Mouse (Mus musculus) hindbrain, embryonic 12.5 days (tissue): ENCODE results near the gene Vwf. TPM values are rescaled to one million over a fixed set of nuclear protein-coding genes. Genes with fewer than 3 reads are reported as not detected.
A peak's percentile ranks its signal among the peaks of the same experiment; 100 is the strongest.

Source experiments
- ATAC-seq: fragments of 200-750 bp; cut with Nextera tagmentation; 2 replicates; pipeline ENCODE4 v1.8.0; 2017; ENCODE audit warnings: moderate TSS enrichment; ENCODE audit not compliant: low FRiP score
- H3K27ac ChIP-seq: fragments of 300-500 bp; sonication (generic); 2 replicates; pipeline ENCODE4 v1.5.1; 2016; ENCODE audit warnings: mild to moderate bottlenecking
- H3K27me3 ChIP-seq: fragments of 300-500 bp; sonication (generic); 2 replicates; pipeline ENCODE4 v1.6.1; 2016; ENCODE audit warnings: mild to moderate bottlenecking
- H3K36me3 ChIP-seq: fragments of 300-500 bp; sonication (generic); 2 replicates; pipeline ENCODE4 v1.6.1; 2016; ENCODE audit warnings: mild to moderate bottlenecking
- H3K4me1 ChIP-seq: fragments of 300-500 bp; sonication (generic); 2 replicates; pipeline ENCODE4 v1.6.1; 2016
- H3K4me2 ChIP-seq: fragments of 300-500 bp; sonication (generic); replicated peaks from 2 replicates; pipeline ENCODE4 v1.6.1; 2016; ENCODE audit warnings: mild to moderate bottlenecking
- H3K4me3 ChIP-seq: fragments of 300-500 bp; sonication (generic); 2 replicates; pipeline ENCODE4 v1.5.1; 2016; ENCODE audit warnings: mild to moderate bottlenecking
- H3K9ac ChIP-seq: fragments of 300-500 bp; sonication (generic); 2 replicates; pipeline ENCODE4 v1.6.1; 2016; ENCODE audit warnings: mild to moderate bottlenecking, moderate library complexity
- H3K9me3 ChIP-seq: fragments of 300-500 bp; sonication (generic); replicated peaks from 2 replicates; pipeline ENCODE4 v1.6.1; 2016; ENCODE audit warnings: mild to moderate bottlenecking
- WGBS: fragments of 180-500 bp; shearing (Covaris S2); methylation state at CpG from one replicate; pipeline ENCODE4 v1.1.7; 2016; 5-methylcytosine and 5-hydroxymethylcytosine counted together
- polyA plus RNA-seq: library from polyadenylated mRNA; unstranded; fragments of >200 nt; fragmentation: Nextera tagmentation; extraction: Ambion mirVana; gene quantifications from 2 replicates; pipeline ENCODE4 v1.2.1, GENCODE M21; 2016

Gene Vwf
- polyA plus RNA-seq, 1 experiment from 2014 or later, result 11.3 TPM

- no peaks in the 10 kb centered on the region for H3K4me1 ChIP-seq
- no peaks in the 10 kb centered on the region for H3K9me3 ChIP-seq
- H3K27me3 ChIP-seq, result no peaks in the 10 kb centered on the region
- WGBS, result 94% methylated on average over 4 of the region's 4 CpGs
- no peak for ATAC-seq
- no peak overlapping the region for H3K4me3 ChIP-seq
- H3K27ac ChIP-seq, result no peak overlapping the region
- H3K4me2 ChIP-seq, result no peak overlapping the region
- no peak overlapping the region for H3K9ac ChIP-seq
- H3K36me3 ChIP-seq, result no peaks in the 10 kb centered on the region
Measured at GRCm38 (mm10) chr6:125594311-125594710, 47.7 kb downstream of the Vwf start.

GRCm38 (mm10) chr6:125594825-125595224 lies 48.3 kb downstream of the Vwf start:
- Histone ChIP-seq H3K36me3 (no peaks in the 10 kb centered on the region), H3K27me3 (no peaks in the 10 kb centered on the region), H3K27ac (no peak overlapping the region), H3K4me1 (no peaks in the 10 kb centered on the region), H3K9ac (no peak overlapping the region), H3K4me3 (no peak overlapping the region), H3K9me3 (no peaks in the 10 kb centered on the region), H3K4me2 (no peak overlapping the region)
- no peak for ATAC-seq
- 62% methylated on average over 4 of the region's 4 CpGs for WGBS

- Histone ChIP-seq H3K27me3 (0 out of 2 replicates have a peak, but pooled peaks cover 5% of the 10 kb centered on the region), H3K27ac (no peak overlapping the region), H3K4me1 (no peaks in the 10 kb centered on the region), H3K9ac (no peak overlapping the region), H3K4me2 (no peak overlapping the region), H3K9me3 (no peaks in the 10 kb centered on the region), H3K36me3 (no peaks in the 10 kb centered on the region), H3K4me3 (no peak overlapping the region)
- WGBS, result 28% methylated on average over 16 of the region's 16 CpGs
- no peak for ATAC-seq
Measured at GRCm38 (mm10) chr6:125596701-125597318, 50.2 kb downstream of the Vwf start.

- no peak for ATAC-seq
- Histone ChIP-seq H3K4me3 (no peak overlapping the region), H3K36me3 (no peaks in the 10 kb centered on the region), H3K4me1 (peaks cover under 1% of the 10 kb centered on the region; the same call in 1 of the 2 replicates), H3K27ac (no peak overlapping the region), H3K4me2 (no peak overlapping the region), H3K27me3 (peaks cover 9% of the 10 kb centered on the region; the same call in 1 of the 2 replicates), H3K9me3 (no peaks in the 10 kb centered on the region), H3K9ac (no peak overlapping the region)
- WGBS, result 76% methylated on average over 4 of the region's 4 CpGs
Measured at GRCm38 (mm10) chr6:125597716-125598115, 51.1 kb downstream of the Vwf start.

- no peaks in the 10 kb centered on the region for H3K9me3 ChIP-seq
- H3K27ac ChIP-seq, result no peak overlapping the region
- no peak overlapping the region for H3K9ac ChIP-seq
- peaks cover 14% of the 10 kb centered on the region; the same call in 1 of the 2 replicates for H3K27me3 ChIP-seq
- peaks cover 9% of the 10 kb centered on the region for H3K4me1 ChIP-seq
- no peaks in the 10 kb centered on the region for H3K36me3 ChIP-seq
- 43% methylated on average over 9 of the region's 9 CpGs for WGBS
- no peak overlapping the region for H3K4me3 ChIP-seq
- ATAC-seq, result no peak
- no peak overlapping the region for H3K4me2 ChIP-seq
Measured at GRCm38 (mm10) chr6:125600036-125600558, 53.5 kb downstream of the Vwf start.

- ATAC-seq, result no peak
- 78% methylated on average over 8 of the region's 8 CpGs for WGBS
- no peak overlapping the region for H3K4me3 ChIP-seq
Measured at GRCm38 (mm10) chr6:125600669-125601068, 54.1 kb downstream of the Vwf start.

GRCm38 (mm10) chr6:125601190-125601589 lies 54.6 kb downstream of the Vwf start:
- Histone ChIP-seq H3K27ac (no peak overlapping the region), H3K27me3 (peaks cover 14% of the 10 kb centered on the region; the same call in 1 of the 2 replicates), H3K36me3 (no peaks in the 10 kb centered on the region), H3K4me3 (no peak overlapping the region), H3K9me3 (no peaks in the 10 kb centered on the region), H3K9ac (no peak overlapping the region), H3K4me1 (peaks cover 9% of the 10 kb centered on the region), H3K4me2 (no peak overlapping the region)
- ATAC-seq, result no peak
- WGBS, result 60% methylated on average over 4 of the region's 4 CpGs

More at GRCm38 (mm10) chr6:125600669-125601068, 54.1 kb downstream of the Vwf start:
- Histone ChIP-seq H3K9ac (no peak overlapping the region), H3K36me3 (no peaks in the 10 kb centered on the region), H3K27ac (no peak overlapping the region), H3K27me3 (peaks cover 14% of the 10 kb centered on the region; the same call in 1 of the 2 replicates), H3K9me3 (no peaks in the 10 kb centered on the region), H3K4me1 (peaks cover 9% of the 10 kb centered on the region), H3K4me2 (no peak overlapping the region)

- Histone ChIP-seq H3K4me2 (no peak overlapping the region), H3K4me1 (peaks cover 9% of the 10 kb centered on the region), H3K9me3 (no peaks in the 10 kb centered on the region), H3K9ac (no peak overlapping the region), H3K36me3 (no peaks in the 10 kb centered on the region), H3K4me3 (no peak overlapping the region), H3K27me3 (peaks cover 14% of the 10 kb centered on the region; the same call in 1 of the 2 replicates), H3K27ac (no peak overlapping the region)
- ATAC-seq, result no peak
- WGBS, result 75% methylated on average over 5 of the region's 5 CpGs
Measured at GRCm38 (mm10) chr6:125601748-125602147, 55.2 kb downstream of the Vwf start.

- peaks cover 14% of the 10 kb centered on the region; the same call in 1 of the 2 replicates for H3K27me3 ChIP-seq
- no peak overlapping the region for H3K4me3 ChIP-seq
- H3K9me3 ChIP-seq, result no peaks in the 10 kb centered on the region
- no peaks in the 10 kb centered on the region for H3K36me3 ChIP-seq
- H3K9ac ChIP-seq, result no peak overlapping the region
- no peak for ATAC-seq
- 78% methylated on average over 5 of the region's 5 CpGs for WGBS
- no peak overlapping the region for H3K27ac ChIP-seq
- H3K4me1 ChIP-seq, result peaks cover 9% of the 10 kb centered on the region
- H3K4me2 ChIP-seq, result no peak overlapping the region
Measured at GRCm38 (mm10) chr6:125602354-125602753, 55.8 kb downstream of the Vwf start.

GRCm38 (mm10) chr6:125603234-125603633 lies 56.7 kb downstream of the Vwf start:
- H3K4me2 ChIP-seq, result peak overlapping the region; percentile 19
- 6% methylated on average over 18 of the region's 18 CpGs for WGBS
- peaks cover 14% of the 10 kb centered on the region; the same call in 1 of the 2 replicates for H3K27me3 ChIP-seq
- 0 out of 2 replicates have a peak, but pooled peaks have one; percentile 14 for ATAC-seq
- no peak overlapping the region for H3K9ac ChIP-seq
- peaks cover 9% of the 10 kb centered on the region for H3K4me1 ChIP-seq
- H3K36me3 ChIP-seq, result no peaks in the 10 kb centered on the region
- no peaks in the 10 kb centered on the region for H3K9me3 ChIP-seq
- no peak overlapping the region for H3K4me3 ChIP-seq
- H3K27ac ChIP-seq, result no peak overlapping the region

- no peak for ATAC-seq
- no peaks in the 10 kb centered on the region for H3K9me3 ChIP-seq
- no peak overlapping the region for H3K9ac ChIP-seq
- peak overlapping the region; percentile 19; the same call in 1 of the 2 replicates for H3K4me2 ChIP-seq
- WGBS, result 84% methylated on average over 26 of the region's 26 CpGs
- H3K36me3 ChIP-seq, result no peaks in the 10 kb centered on the region
- H3K4me1 ChIP-seq, result peaks cover 9% of the 10 kb centered on the region
- no peak overlapping the region for H3K4me3 ChIP-seq
- H3K27me3 ChIP-seq, result peaks cover 14% of the 10 kb centered on the region; the same call in 1 of the 2 replicates
- H3K27ac ChIP-seq, result no peak overlapping the region
Measured at GRCm38 (mm10) chr6:125603678-125604462, 57.3 kb downstream of the Vwf start.

- Histone ChIP-seq H3K27me3 (peaks cover 14% of the 10 kb centered on the region; the same call in 1 of the 2 replicates), H3K36me3 (no peaks in the 10 kb centered on the region), H3K4me2 (no peak overlapping the region), H3K9ac (no peak overlapping the region), H3K27ac (no peak overlapping the region), H3K4me3 (no peak overlapping the region), H3K9me3 (no peaks in the 10 kb centered on the region), H3K4me1 (peaks cover 9% of the 10 kb centered on the region)
- 21% methylated on average over 9 of the region's 9 CpGs for WGBS
- no peak for ATAC-seq
Measured at GRCm38 (mm10) chr6:125604463-125605191, 58.1 kb downstream of the Vwf start.
